Mouse (Mus musculus): ENCODE measurements around the gene 9230102O04Rik.

DNA sequence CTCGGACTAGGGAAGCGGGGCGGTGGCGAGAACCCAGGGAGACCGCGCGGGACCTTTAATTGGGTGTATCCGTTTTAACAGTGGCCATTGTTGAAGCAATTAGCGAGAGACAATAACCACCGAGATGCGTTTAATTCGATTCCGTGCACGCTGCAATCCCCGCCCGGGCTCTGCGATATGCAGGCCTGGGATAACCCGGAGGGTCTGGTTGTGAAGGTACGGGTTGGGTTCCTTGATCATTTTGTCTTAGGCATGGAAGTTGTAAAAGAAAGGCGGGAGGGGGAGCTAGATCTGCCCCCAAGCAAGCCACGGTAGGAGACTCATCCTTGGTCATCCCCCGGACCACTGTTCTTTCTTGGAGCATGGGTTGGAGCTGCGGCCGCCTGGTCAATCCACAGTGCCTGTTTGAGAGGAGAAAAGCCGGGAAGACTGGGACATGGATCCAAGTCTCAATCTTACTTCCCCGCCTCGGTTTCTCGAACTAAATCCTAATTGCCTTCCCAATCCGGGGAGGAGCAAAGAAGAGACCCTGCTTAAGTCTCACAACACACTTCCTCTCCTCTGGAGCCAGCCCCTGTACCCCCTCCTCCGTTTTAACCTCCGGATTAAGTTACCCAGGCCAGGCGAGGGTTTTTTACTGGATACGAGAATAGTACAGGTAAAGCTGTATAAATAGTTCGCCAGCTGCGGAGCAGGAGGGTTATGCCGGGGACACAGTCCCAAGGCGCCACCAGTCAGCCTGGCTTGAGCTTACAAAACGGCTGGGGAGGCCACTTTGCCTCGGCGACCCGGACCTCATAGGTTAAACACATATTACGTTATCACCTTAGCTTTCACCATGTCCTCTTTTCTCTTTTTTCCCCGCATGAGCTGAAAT lies 6.2 kb downstream of the 9230102O04Rik start:
- TF ChIP-seq POLR2AphosphoS2 (IDR thresholded peaks at IDR 0.05; ENCODE audit: low read depth, low read length) (no peak), POLR2A (IDR thresholded peaks at IDR 0.05; ENCODE audit: low read depth, low read length) (no peak), EP300 (IDR thresholded peaks at IDR 0.05; ENCODE audit: low read length) (no peak), MAZ (IDR thresholded peaks at IDR 0.05; ENCODE audit: low read depth, low read length) (no peak), MXI1 (IDR thresholded peaks at IDR 0.05; ENCODE audit: low read depth, low read length) (no peak), E2F4 (IDR thresholded peaks at IDR 0.05; ENCODE audit: insufficient replicate concordance, low read depth, low read length) (no peak), JUND (conservative IDR thresholded peaks at IDR 0.05; ENCODE audit: low read depth, low read length) (no peak), CTCF (conservative IDR thresholded peaks at IDR 0.05 in 1 of 2, IDR thresholded peaks at IDR 0.05 in 1 of 2; ENCODE audit: low read depth in 2 of 2, low read length in 2 of 2) (no peak)
